Mouse (Mus musculus) hindbrain, embryonic 15.5 days (tissue): ENCODE data around the gene Cysltr2. TPM values are rescaled to one million over a fixed set of nuclear protein-coding genes. Genes with fewer than 3 reads are reported as not detected.

Experiments
- ATAC-seq: fragments of 200-750 bp; cut with Nextera tagmentation; 2 replicates; pipeline ENCODE4 v1.8.0; 2017; ENCODE audit warnings: low read depth, moderate number of reproducible peaks, moderate TSS enrichment; ENCODE audit not compliant: low FRiP score
- H3K27ac ChIP-seq: fragments of 300-500 bp; sonication (generic); replicated peaks from 2 replicates; pipeline ENCODE4 v1.5.1; 2015; ENCODE audit warnings: mild to moderate bottlenecking, inconsistent platforms
- H3K27me3 ChIP-seq: fragments of 300-500 bp; sonication (generic); 2 replicates; pipeline ENCODE4 v1.6.1; 2015; ENCODE audit warnings: control low read depth, inconsistent platforms
- H3K36me3 ChIP-seq: fragments of 300-500 bp; sonication (generic); 2 replicates; pipeline ENCODE4 v1.6.1; 2015; ENCODE audit warnings: control low read depth, inconsistent platforms
- H3K4me1 ChIP-seq: fragments of 300-500 bp; sonication (generic); replicated peaks from 2 replicates; pipeline ENCODE4 v1.6.1; 2015; ENCODE audit warnings: control low read depth, inconsistent platforms
- H3K4me2 ChIP-seq: fragments of 300-500 bp; sonication (generic); 2 replicates; pipeline ENCODE4 v1.6.1; 2015; ENCODE audit warnings: moderate library complexity, mild to moderate bottlenecking, inconsistent platforms
- H3K4me3 ChIP-seq: fragments of 300-500 bp; sonication (generic); 2 replicates; pipeline ENCODE4 v1.5.1; 2015; ENCODE audit warnings: mild to moderate bottlenecking, inconsistent platforms
- H3K9ac ChIP-seq: fragments of 300-500 bp; sonication (generic); 2 replicates; pipeline ENCODE4 v1.6.1; 2015; ENCODE audit warnings: inconsistent platforms
- H3K9me3 ChIP-seq: fragments of 300-500 bp; sonication (generic); 2 replicates; pipeline ENCODE4 v1.6.1; 2016; ENCODE audit warnings: control low read depth, inconsistent platforms
- WGBS: fragments of 180-500 bp; shearing (Covaris S2); methylation state at CpG from one replicate; pipeline ENCODE4 v1.1.7; 2015; 5-methylcytosine and 5-hydroxymethylcytosine counted together
- polyA plus RNA-seq: library from polyadenylated mRNA; unstranded; fragments of >200 nt; fragmentation: Nextera tagmentation; extraction: Ambion mirVana; gene quantifications from 2 replicates; pipeline ENCODE4 v1.2.1, GENCODE M21; 2015

The Cysltr2 gene
- polyA plus RNA-seq: 0.21 TPM in 1 of 2 replicates, not detected in the other

DNA sequence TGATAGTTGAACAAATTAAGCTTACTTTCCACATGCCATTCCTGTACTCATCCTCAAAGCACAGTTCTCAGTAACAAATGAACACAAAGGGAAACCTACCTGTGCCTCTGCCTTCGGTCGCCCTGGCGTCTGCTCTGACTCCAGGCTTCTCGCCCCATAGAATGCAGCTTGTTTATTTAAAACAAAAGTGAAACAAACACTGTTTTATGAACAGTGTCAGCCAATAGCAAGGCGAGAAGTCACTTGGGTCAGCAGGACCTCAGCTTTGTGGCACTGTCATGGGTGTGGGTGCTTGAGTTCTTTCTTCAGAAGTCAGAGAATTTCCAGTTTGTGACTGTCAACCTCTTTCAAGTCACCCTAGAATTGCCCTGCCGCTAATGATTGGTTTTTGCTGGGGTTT is at the start of gene Cysltr2:
TSS of gene Cysltr2 (minus strand) at position 178 of the 400 bp plus-strand sequence.
- no peak for ATAC-seq
- 63% methylated on average over 6 of the region's 6 CpGs for WGBS
- Histone ChIP-seq H3K27ac (no peak within 1 kb of the TSS), H3K4me1 (no peaks in the 10 kb centered on the region), H3K4me3 (no peak within 1 kb of the TSS), H3K27me3 (no peaks in the 10 kb centered on the region), H3K9me3 (no peaks in the 10 kb centered on the region), H3K9ac (no peak within 1 kb of the TSS), H3K36me3 (no peaks in the 10 kb centered on the region), H3K4me2 (no peak within 1 kb of the TSS)

DNA sequence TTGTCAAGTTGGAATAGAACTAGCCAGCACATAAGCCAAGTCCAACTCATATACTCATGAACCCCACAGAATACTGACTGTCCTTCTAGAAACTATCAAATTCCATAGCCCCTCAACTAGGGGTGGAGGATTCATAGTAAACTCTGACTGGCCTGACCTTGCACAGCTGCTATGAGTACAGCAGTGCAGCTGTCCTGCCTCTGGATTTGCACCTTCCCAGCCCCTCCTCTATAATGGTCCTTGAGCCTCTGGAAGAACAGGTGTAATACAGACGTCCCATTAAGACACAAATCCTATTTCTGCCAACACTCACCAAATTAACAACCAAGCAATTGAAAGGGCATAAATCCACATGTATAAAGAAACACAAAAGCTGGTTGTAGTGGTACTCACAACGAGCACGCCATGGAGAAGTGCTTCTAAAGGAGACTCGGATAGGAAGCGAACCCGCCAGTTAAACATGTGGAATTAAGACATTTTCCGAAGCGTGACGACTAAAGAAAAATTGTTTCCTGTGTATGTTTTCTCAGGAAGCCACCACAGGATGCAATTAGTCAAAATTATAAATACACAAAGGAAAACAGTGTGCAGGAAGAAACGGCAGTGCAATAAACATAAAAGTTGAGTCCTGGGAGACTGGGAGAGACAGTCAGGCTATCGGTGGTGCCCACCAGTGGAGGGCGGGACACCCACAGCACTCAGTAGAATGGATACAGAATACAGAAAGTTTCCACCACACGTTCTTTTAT is 46.1 kb upstream of the Cysltr2 start:
- Histone ChIP-seq H3K4me3 (no peak overlapping the region), H3K9me3 (no peaks in the 10 kb centered on the region), H3K27ac (no peak overlapping the region), H3K36me3 (no peaks in the 10 kb centered on the region), H3K27me3 (no peaks in the 10 kb centered on the region), H3K9ac (no peak overlapping the region), H3K4me1 (no peaks in the 10 kb centered on the region), H3K4me2 (no peak overlapping the region)
- ATAC-seq: no peak
- WGBS: 86% methylated on average over 13 of the region's 13 CpGs

DNA sequence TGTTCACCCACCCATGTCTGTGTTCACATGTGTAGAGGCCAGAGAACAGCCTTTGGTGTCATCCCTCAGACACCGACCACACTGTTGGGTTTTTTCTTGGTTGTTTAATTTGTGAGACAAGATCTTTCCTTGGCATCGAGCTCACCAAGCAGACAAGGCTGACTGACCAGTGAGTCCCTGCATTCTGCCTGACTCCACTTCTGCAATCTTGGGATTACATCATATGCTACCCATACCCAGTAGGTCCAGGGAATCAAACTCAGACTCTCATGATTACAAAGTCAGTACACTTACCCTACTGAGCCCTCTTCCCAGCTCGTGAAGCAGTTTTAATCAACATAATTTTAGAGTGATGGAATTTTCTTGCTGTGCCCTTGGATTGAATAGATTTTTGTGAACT is 44.0 kb upstream of the Cysltr2 start:
- Histone ChIP-seq H3K9me3 (no peaks in the 10 kb centered on the region), H3K36me3 (no peaks in the 10 kb centered on the region), H3K27me3 (no peaks in the 10 kb centered on the region), H3K4me2 (no peak overlapping the region), H3K4me3 (no peak overlapping the region), H3K27ac (no peak overlapping the region), H3K9ac (no peak overlapping the region), H3K4me1 (no peaks in the 10 kb centered on the region)
- ATAC-seq: no peak
- 96% methylated on average over 3 of the region's 3 CpGs for WGBS

DNA sequence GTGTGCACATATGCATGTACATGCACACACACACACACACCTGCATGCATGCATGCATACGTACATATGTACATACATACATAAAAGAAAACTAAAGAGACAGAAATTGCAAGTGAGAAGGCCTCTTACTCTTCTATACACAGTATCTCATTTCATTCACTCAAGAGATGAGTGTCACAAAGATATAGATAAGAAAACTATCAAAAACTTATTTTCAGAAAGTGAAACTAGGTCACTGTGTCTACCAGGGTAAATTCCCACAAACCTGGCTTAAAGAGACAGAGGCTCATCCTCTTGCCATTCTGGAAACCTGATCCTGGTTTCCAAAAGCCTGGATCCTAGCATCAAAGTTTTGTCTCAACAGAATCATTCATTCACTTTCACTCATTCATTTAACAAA is 39.3 kb upstream of the Cysltr2 start:
- H3K36me3 ChIP-seq: no peaks in the 10 kb centered on the region
- no peak overlapping the region for H3K27ac ChIP-seq
- no peak overlapping the region for H3K9ac ChIP-seq
- WGBS: 94% methylated on average over 1 of the region's 1 CpGs
- no peak for ATAC-seq
- H3K4me3 ChIP-seq: no peak overlapping the region
- no peaks in the 10 kb centered on the region for H3K9me3 ChIP-seq
- no peaks in the 10 kb centered on the region for H3K27me3 ChIP-seq
- H3K4me2 ChIP-seq: no peak overlapping the region
- no peaks in the 10 kb centered on the region for H3K4me1 ChIP-seq

DNA sequence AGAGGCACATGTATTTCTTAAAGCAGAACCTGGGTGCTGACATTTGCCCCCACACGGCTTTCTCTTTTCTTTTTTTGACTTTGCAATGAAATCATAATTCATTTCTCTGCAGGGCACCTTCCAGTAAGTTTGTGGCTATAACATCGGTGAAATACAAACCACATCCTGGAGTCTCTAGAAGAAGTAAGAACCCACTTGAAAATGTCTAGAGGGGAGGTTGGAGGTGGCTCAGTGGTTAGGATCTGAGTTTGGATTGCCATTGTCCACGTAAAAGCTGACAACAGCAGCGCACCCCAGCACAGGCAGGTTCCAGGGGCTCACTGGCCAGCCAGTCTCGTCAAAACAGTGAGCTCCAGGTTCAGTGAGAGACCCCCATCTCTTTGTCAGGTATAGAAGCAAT is 38.8 kb upstream of the Cysltr2 start:
- Histone ChIP-seq H3K36me3 (no peaks in the 10 kb centered on the region), H3K9ac (no peak overlapping the region), H3K4me2 (no peak overlapping the region), H3K4me1 (no peaks in the 10 kb centered on the region), H3K4me3 (no peak overlapping the region), H3K9me3 (no peaks in the 10 kb centered on the region), H3K27ac (no peak overlapping the region), H3K27me3 (no peaks in the 10 kb centered on the region)
- WGBS: 93% methylated on average over 5 of the region's 5 CpGs
- ATAC-seq: no peak

DNA sequence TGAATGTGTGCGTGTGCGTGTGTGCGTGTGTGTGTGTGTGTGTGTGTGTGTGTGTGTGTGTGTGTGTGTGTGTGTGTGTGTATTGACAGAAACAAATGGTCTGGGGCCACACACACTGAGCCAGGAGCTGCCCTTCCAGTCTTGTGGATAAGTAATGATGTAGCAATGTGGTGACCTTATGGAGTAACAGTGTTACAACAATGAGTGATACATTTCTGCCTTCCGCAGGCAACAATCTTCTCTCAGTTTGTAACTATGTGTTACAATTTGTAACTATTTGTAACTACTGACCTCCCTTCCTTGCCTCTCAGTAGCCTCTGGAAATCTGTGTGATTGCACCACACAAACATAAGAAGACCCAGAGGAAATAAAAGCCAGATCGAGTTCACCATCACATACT is 38.3 kb upstream of the Cysltr2 start:
- 82% methylated on average over 5 of the region's 5 CpGs for WGBS
- Histone ChIP-seq H3K9me3 (no peaks in the 10 kb centered on the region), H3K27ac (no peak overlapping the region), H3K9ac (no peak overlapping the region), H3K36me3 (no peaks in the 10 kb centered on the region), H3K27me3 (no peaks in the 10 kb centered on the region), H3K4me1 (no peaks in the 10 kb centered on the region), H3K4me2 (no peak overlapping the region), H3K4me3 (no peak overlapping the region)
- no peak for ATAC-seq

DNA sequence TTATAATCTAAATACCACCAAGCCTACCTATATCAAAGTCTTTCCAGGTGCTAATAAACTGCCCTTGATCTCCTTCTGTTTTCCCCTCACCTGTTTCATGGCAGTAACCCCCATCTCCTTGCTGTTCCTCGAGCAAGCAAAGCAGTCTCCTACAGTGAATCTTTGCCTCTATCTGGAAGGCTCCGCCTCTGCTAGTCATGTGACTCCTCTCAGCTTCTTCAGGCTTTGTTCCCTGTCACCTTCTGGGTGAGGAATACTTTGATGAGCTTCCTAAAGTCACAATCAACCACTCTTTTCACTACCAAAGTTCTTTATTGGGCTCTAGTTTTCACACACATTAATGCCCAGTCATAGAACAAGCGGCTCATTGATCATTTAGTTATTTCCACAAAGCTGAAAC is 37.5 kb upstream of the Cysltr2 start:
- Histone ChIP-seq H3K9me3 (no peaks in the 10 kb centered on the region), H3K4me1 (no peaks in the 10 kb centered on the region), H3K27ac (no peak overlapping the region), H3K9ac (no peak overlapping the region), H3K27me3 (no peaks in the 10 kb centered on the region), H3K4me2 (no peak overlapping the region), H3K36me3 (no peaks in the 10 kb centered on the region), H3K4me3 (no peak overlapping the region)
- WGBS: 62% methylated on average over 3 of the region's 3 CpGs
- no peak for ATAC-seq

DNA sequence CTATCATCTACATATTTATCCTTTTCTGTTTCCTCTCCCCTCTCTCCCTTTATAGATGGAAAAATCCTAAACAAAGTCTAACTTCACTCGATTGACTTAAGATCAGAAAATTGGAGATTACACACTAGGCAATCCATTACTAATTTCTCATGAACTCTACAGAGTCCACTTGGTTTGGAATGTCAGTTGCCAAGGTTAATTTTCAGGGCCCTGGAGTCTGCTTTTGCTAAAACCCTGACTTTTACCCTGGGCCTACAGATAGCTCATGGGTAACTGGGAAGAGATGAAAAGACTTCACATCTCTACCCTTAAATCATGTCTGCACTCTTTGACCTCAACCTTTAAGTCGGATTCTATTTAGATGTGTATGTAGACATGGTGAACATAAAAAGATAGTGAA is 34.6 kb upstream of the Cysltr2 start:
- Histone ChIP-seq H3K27me3 (no peaks in the 10 kb centered on the region), H3K9me3 (no peaks in the 10 kb centered on the region), H3K4me3 (no peak overlapping the region), H3K4me2 (no peak overlapping the region), H3K27ac (no peak overlapping the region), H3K4me1 (no peaks in the 10 kb centered on the region), H3K9ac (no peak overlapping the region), H3K36me3 (no peaks in the 10 kb centered on the region)
- no peak for ATAC-seq
- 93% methylated on average over 2 of the region's 2 CpGs for WGBS

DNA sequence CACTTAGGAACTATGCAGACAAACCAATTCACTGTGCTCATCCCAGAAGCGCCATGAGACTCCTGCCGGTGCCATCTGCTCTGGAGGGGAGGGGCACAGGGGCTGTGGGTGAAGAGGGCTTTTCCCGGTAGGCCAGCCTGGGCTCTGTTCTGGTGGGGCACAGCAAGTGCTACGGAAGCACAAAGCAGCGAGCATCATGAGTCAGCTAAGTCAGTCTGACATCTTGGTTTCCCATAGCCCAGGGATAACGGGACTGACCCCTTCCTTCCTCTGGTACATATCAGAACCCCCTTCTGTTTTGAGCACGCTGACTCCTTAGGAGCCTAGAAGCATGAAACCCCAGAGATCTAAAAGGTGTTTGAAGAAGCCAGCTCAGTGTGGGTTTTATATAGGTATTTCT is 15.5 kb upstream of the Cysltr2 start:
- no peak for ATAC-seq
- no peaks in the 10 kb centered on the region for H3K36me3 ChIP-seq
- no peak overlapping the region for H3K4me3 ChIP-seq
- H3K9me3 ChIP-seq: no peaks in the 10 kb centered on the region
- 70% methylated on average over 7 of the region's 7 CpGs for WGBS
- no peaks in the 10 kb centered on the region for H3K27me3 ChIP-seq
- H3K4me1 ChIP-seq: no peaks in the 10 kb centered on the region
- H3K27ac ChIP-seq: no peak overlapping the region
- no peak overlapping the region for H3K4me2 ChIP-seq
- H3K9ac ChIP-seq: no peak overlapping the region

DNA sequence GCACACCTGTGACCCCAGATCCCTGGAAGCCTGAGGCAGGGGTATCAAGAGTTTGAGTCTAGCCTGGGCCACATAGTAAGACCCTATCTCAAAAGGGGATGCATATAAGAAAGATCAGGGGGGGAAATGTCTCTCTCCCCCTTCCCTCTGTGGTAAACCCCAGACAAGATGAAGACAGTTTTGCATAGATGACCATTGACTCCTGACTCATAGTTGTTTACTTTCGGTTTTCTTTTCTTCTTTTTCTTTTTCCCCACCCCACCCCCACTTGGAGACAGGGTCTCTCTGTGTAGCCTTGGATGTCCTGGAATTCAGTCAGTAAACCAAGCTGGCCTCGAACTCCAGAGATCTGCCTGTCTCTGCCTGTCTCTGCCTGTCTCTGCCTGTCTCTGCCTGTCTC is 9.8 kb upstream of the Cysltr2 start:
- no peak overlapping the region for H3K4me3 ChIP-seq

DNA sequence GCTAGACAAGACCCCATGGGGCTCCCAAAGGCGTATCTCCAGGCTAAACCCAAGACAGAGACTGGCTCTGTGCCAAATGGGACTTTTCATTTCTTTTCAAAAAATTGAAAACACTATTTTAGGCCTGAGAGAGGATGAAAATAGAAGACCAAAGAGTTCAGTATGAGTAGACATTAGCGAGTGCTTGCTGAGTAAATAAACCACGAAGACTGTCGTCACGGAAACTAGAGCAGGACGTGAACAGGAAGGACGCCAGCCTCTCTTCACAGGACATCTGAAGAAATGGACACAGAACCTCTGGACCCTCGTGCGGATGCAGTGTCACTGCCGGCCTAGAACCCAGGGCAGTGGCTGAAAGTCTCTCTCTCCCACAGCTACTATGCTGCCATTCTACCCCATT is 8.8 kb upstream of the Cysltr2 start:
- H3K4me1 ChIP-seq: no peaks in the 10 kb centered on the region
- H3K9me3 ChIP-seq: no peaks in the 10 kb centered on the region
- no peak overlapping the region for H3K4me3 ChIP-seq
- H3K4me2 ChIP-seq: no peak overlapping the region
- no peak overlapping the region for H3K9ac ChIP-seq
- 61% methylated on average over 10 of the region's 10 CpGs for WGBS
- ATAC-seq: no peak
- no peak overlapping the region for H3K27ac ChIP-seq
- H3K27me3 ChIP-seq: no peaks in the 10 kb centered on the region
- H3K36me3 ChIP-seq: no peaks in the 10 kb centered on the region

More for the DNA sequence above, 9.8 kb upstream of the Cysltr2 start:
- no peaks in the 10 kb centered on the region for H3K27me3 ChIP-seq
- H3K4me1 ChIP-seq: no peaks in the 10 kb centered on the region
- 96% methylated on average over 2 of the region's 2 CpGs for WGBS
- no peak overlapping the region for H3K4me2 ChIP-seq
- no peaks in the 10 kb centered on the region for H3K36me3 ChIP-seq
- no peak overlapping the region for H3K9ac ChIP-seq
- H3K27ac ChIP-seq: no peak overlapping the region
- no peaks in the 10 kb centered on the region for H3K9me3 ChIP-seq
- no peak for ATAC-seq

DNA sequence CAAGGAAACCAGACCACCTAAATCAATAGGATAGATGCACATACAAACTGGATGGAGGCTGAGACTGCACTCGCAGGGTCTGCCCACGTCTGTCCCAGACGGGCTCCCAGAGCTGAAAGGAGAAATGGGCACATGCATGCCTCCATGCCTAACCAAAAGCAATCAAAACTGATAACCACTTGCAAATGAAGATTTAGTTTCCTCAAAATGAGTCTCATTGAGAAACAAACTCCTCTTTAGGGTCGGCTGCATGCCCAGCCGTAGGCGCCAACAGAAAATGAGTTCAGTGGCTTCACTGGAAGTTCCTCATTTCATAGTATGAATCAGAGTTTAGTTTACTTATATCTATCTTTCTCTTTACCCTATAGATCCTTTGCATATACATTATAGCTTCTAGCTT is 7.9 kb upstream of the Cysltr2 start:
- H3K4me2 ChIP-seq: no peak overlapping the region
- H3K9me3 ChIP-seq: no peaks in the 10 kb centered on the region
- no peaks in the 10 kb centered on the region for H3K4me1 ChIP-seq
- H3K27ac ChIP-seq: no peak overlapping the region
- no peak for ATAC-seq
- no peak overlapping the region for H3K9ac ChIP-seq
- H3K27me3 ChIP-seq: no peaks in the 10 kb centered on the region
- no peak overlapping the region for H3K4me3 ChIP-seq
- no peaks in the 10 kb centered on the region for H3K36me3 ChIP-seq
- WGBS: 94% methylated on average over 6 of the region's 6 CpGs
